Mouse (Mus musculus): Measurements from ENCODE around the gene Abhd17b. TPM values are rescaled to one million over a fixed set of nuclear protein-coding genes. Genes with fewer than 3 reads are reported as not detected.

Gene Abhd17b
- polyA plus RNA-seq, 1 experiment from 2014 or later = 14.0 TPM

DNA sequence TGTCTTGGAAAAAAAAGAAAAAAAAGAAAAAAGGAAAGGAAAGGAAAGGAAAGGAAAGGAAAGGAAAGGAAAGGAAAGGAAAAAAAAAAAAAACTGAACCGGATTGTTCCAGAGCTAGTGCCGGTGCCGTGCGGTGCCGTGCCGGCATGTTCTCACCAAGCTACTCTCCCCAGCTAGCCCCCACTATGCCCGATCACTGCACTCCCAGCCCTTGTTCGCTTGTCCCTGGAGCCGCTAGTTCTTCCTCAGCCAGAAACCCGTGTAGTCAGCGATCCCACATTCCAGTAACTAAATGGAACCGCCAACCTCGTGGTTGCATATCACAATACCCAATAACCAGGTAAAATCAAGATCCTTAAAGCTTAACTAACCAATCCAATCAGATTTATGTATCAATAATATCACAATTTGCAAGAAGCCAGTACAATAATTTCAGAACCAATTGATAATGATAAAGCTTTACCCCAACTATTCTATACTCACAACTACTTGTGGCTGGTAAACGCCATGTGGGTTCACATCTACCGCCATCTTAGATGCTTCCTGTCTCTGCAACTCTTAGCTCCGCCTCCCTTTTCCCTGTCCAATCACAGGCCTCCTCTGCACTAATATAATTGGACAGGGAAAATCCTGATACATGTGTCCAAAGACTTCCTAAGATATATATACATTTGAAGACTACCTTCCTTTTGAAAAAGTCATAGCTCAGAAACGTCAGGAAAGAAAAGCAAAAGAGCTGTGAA is 21.5 kb downstream of the Abhd17b start:
- no peaks in the 10 kb centered on the region for H3K9me3 ChIP-seq (replicated peaks; ENCODE audit: control insufficient read depth, low read length)
- no peak overlapping the region for H3K4me2 ChIP-seq (ENCODE audit: low read depth, low read length)
- H3K4me1 ChIP-seq (ENCODE audit: control insufficient read depth, insufficient read depth, low read length) = no peaks in the 10 kb centered on the region
- no peaks in the 10 kb centered on the region for H3K27me3 ChIP-seq (ENCODE audit: control insufficient read depth, insufficient read depth, low read length)
- no peaks in the 10 kb centered on the region for H3K36me3 ChIP-seq (ENCODE audit: control insufficient read depth, insufficient read depth, low read length)
- no peak for ATAC-seq (ENCODE audit: insufficient read depth, low FRiP score)
- no peak overlapping the region for H3K4me3 ChIP-seq (replicated peaks; ENCODE audit: low read length)
- H3K27ac ChIP-seq (ENCODE audit: low read length) = no peak overlapping the region
- WGBS = 97% methylated on average over 17 of the region's 17 CpGs
- H3K9ac ChIP-seq (ENCODE audit: low read length) = no peak overlapping the region

DNA sequence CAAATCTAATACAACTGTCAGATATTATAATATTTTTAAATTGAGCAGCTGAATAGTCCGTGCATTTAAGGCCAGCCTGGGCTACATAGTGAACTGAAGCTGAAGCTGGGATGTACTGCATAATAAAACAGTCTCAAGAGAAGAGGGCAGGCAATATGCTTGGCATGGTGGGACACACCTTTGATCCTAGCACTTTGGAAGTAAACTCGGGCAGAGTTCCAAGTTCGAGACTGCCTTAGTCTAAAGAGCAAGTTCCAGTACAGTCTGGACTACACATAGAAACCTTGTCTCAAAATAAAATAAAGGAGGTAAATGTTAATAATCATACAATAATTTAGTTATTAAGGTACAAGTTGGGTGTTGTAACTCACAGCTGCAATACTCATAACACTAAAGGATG is 27.1 kb downstream of the Abhd17b start:
- Histone ChIP-seq H3K27me3 (ENCODE audit: control insufficient read depth, insufficient read depth, low read length) (no peaks in the 10 kb centered on the region), H3K9me3 (replicated peaks; ENCODE audit: control insufficient read depth, low read length) (no peaks in the 10 kb centered on the region), H3K4me3 (replicated peaks; ENCODE audit: low read length) (no peak overlapping the region), H3K9ac (ENCODE audit: low read length) (no peak overlapping the region), H3K4me2 (ENCODE audit: low read depth, low read length) (no peak overlapping the region), H3K36me3 (ENCODE audit: control insufficient read depth, insufficient read depth, low read length) (no peaks in the 10 kb centered on the region; the same call in 1 of the 2 replicates), H3K4me1 (ENCODE audit: control insufficient read depth, insufficient read depth, low read length) (no peaks in the 10 kb centered on the region), H3K27ac (ENCODE audit: low read length) (no peak overlapping the region)
- 91% methylated on average over 3 of the region's 3 CpGs for WGBS
- ATAC-seq (ENCODE audit: insufficient read depth, low FRiP score) = no peak

- Histone ChIP-seq H3K36me3 (ENCODE audit: control insufficient read depth, insufficient read depth, low read length) (no peaks in the 10 kb centered on the region; the same call in 1 of the 2 replicates), H3K27me3 (ENCODE audit: control insufficient read depth, insufficient read depth, low read length) (no peaks in the 10 kb centered on the region), H3K9me3 (replicated peaks; ENCODE audit: control insufficient read depth, low read length) (no peaks in the 10 kb centered on the region), H3K9ac (ENCODE audit: low read length) (no peak overlapping the region), H3K27ac (ENCODE audit: low read length) (no peak overlapping the region), H3K4me1 (ENCODE audit: control insufficient read depth, insufficient read depth, low read length) (no peaks in the 10 kb centered on the region), H3K4me3 (replicated peaks; ENCODE audit: low read length) (no peak overlapping the region), H3K4me2 (ENCODE audit: low read depth, low read length) (no peak overlapping the region)
- 92% methylated on average over 10 of the region's 10 CpGs for WGBS
- ATAC-seq (ENCODE audit: insufficient read depth, low FRiP score) = no peak
Observed at GRCm38 (mm10) chr19:21680986-21681385, 28.0 kb downstream of the Abhd17b start.

GRCm38 (mm10) chr19:21713260-21714031 is 60.5 kb downstream of the Abhd17b start:
- ATAC-seq (ENCODE audit: insufficient read depth, low FRiP score) = no peak
- no peak overlapping the region for H3K9ac ChIP-seq (ENCODE audit: low read length)
- H3K36me3 ChIP-seq (ENCODE audit: control insufficient read depth, insufficient read depth, low read length) = no peaks in the 10 kb centered on the region
- no peaks in the 10 kb centered on the region for H3K9me3 ChIP-seq (replicated peaks; ENCODE audit: control insufficient read depth, low read length)
- H3K4me1 ChIP-seq (ENCODE audit: control insufficient read depth, insufficient read depth, low read length) = 0 out of 2 replicates have a peak, but pooled peaks cover 2% of the 10 kb centered on the region
- no peaks in the 10 kb centered on the region for H3K27me3 ChIP-seq (ENCODE audit: control insufficient read depth, insufficient read depth, low read length)
- H3K4me3 ChIP-seq (replicated peaks; ENCODE audit: low read length) = no peak overlapping the region
- H3K4me2 ChIP-seq (ENCODE audit: low read depth, low read length) = no peak overlapping the region
- H3K27ac ChIP-seq (ENCODE audit: low read length) = no peak overlapping the region
- 73% methylated on average over 3 of the region's 3 CpGs for WGBS

GRCm38 (mm10) chr19:21714278-21714883 is 61.4 kb downstream of the Abhd17b start:
- H3K9ac ChIP-seq (ENCODE audit: low read length) = no peak overlapping the region
- 0 out of 2 replicates have a peak, but pooled peaks cover 2% of the 10 kb centered on the region for H3K4me1 ChIP-seq (ENCODE audit: control insufficient read depth, insufficient read depth, low read length)
- no peaks in the 10 kb centered on the region for H3K36me3 ChIP-seq (ENCODE audit: control insufficient read depth, insufficient read depth, low read length)
- H3K4me3 ChIP-seq (replicated peaks; ENCODE audit: low read length) = no peak overlapping the region
- H3K27me3 ChIP-seq (ENCODE audit: control insufficient read depth, insufficient read depth, low read length) = no peaks in the 10 kb centered on the region
- no peaks in the 10 kb centered on the region for H3K9me3 ChIP-seq (replicated peaks; ENCODE audit: control insufficient read depth, low read length)
- no peak overlapping the region for H3K27ac ChIP-seq (ENCODE audit: low read length)
- 56% methylated on average over 10 of the region's 10 CpGs for WGBS
- ATAC-seq (ENCODE audit: insufficient read depth, low FRiP score) = no peak
- no peak overlapping the region for H3K4me2 ChIP-seq (ENCODE audit: low read depth, low read length)

GRCm38 (mm10) chr19:21715005-21715442 is 62.0 kb downstream of the Abhd17b start:
- WGBS = 58% methylated on average over 10 of the region's 10 CpGs
- no peak overlapping the region for H3K9ac ChIP-seq (ENCODE audit: low read length)
- no peaks in the 10 kb centered on the region for H3K9me3 ChIP-seq (replicated peaks; ENCODE audit: control insufficient read depth, low read length)
- H3K27ac ChIP-seq (ENCODE audit: low read length) = no peak overlapping the region
- no peaks in the 10 kb centered on the region for H3K36me3 ChIP-seq (ENCODE audit: control insufficient read depth, insufficient read depth, low read length)
- H3K4me1 ChIP-seq (ENCODE audit: control insufficient read depth, insufficient read depth, low read length) = 0 out of 2 replicates have a peak, but pooled peaks cover 2% of the 10 kb centered on the region
- no peak for ATAC-seq (ENCODE audit: insufficient read depth, low FRiP score)
- H3K4me3 ChIP-seq (replicated peaks; ENCODE audit: low read length) = no peak overlapping the region
- H3K27me3 ChIP-seq (ENCODE audit: control insufficient read depth, insufficient read depth, low read length) = no peaks in the 10 kb centered on the region
- H3K4me2 ChIP-seq (ENCODE audit: low read depth, low read length) = no peak overlapping the region

DNA sequence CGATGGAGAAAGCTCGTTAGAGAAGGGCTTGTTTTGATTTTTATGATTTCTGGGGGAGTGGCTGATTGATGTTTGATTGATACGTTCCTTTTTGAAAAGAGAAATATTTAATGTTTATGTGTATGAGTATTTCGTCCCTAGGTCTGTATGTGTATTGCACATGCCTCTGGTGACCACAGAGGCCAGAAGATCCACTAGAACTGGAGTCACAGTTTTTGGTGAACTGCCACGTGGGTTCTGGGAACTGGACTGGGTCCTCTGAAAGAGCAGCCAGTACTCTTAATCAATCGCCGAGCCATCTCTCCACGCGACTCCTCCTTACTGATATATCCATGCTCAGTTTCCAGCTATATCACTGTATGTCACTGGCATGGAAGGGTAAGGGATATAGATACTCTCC is 62.5 kb downstream of the Abhd17b start:
- Histone ChIP-seq H3K36me3 (ENCODE audit: control insufficient read depth, insufficient read depth, low read length) (no peaks in the 10 kb centered on the region), H3K27ac (ENCODE audit: low read length) (no peak overlapping the region), H3K9ac (ENCODE audit: low read length) (no peak overlapping the region), H3K27me3 (ENCODE audit: control insufficient read depth, insufficient read depth, low read length) (no peaks in the 10 kb centered on the region), H3K4me2 (ENCODE audit: low read depth, low read length) (no peak overlapping the region), H3K4me3 (replicated peaks; ENCODE audit: low read length) (no peak overlapping the region), H3K9me3 (replicated peaks; ENCODE audit: control insufficient read depth, low read length) (no peaks in the 10 kb centered on the region), H3K4me1 (ENCODE audit: control insufficient read depth, insufficient read depth, low read length) (0 out of 2 replicates have a peak, but pooled peaks cover 2% of the 10 kb centered on the region)
- no peak for ATAC-seq (ENCODE audit: insufficient read depth, low FRiP score)
- WGBS = 86% methylated on average over 9 of the region's 9 CpGs

GRCm38 (mm10) chr19:21716456-21716855 is 63.5 kb downstream of the Abhd17b start:
- Histone ChIP-seq H3K9ac (ENCODE audit: low read length) (no peak overlapping the region), H3K4me2 (ENCODE audit: low read depth, low read length) (no peak overlapping the region), H3K36me3 (ENCODE audit: control insufficient read depth, insufficient read depth, low read length) (no peaks in the 10 kb centered on the region), H3K4me1 (ENCODE audit: control insufficient read depth, insufficient read depth, low read length) (0 out of 2 replicates have a peak, but pooled peaks cover 2% of the 10 kb centered on the region), H3K27me3 (ENCODE audit: control insufficient read depth, insufficient read depth, low read length) (no peaks in the 10 kb centered on the region), H3K9me3 (replicated peaks; ENCODE audit: control insufficient read depth, low read length) (no peaks in the 10 kb centered on the region), H3K4me3 (replicated peaks; ENCODE audit: low read length) (no peak overlapping the region), H3K27ac (ENCODE audit: low read length) (no peak overlapping the region)
- WGBS = 75% methylated on average over 3 of the region's 3 CpGs
- ATAC-seq (ENCODE audit: insufficient read depth, low FRiP score) = no peak

DNA sequence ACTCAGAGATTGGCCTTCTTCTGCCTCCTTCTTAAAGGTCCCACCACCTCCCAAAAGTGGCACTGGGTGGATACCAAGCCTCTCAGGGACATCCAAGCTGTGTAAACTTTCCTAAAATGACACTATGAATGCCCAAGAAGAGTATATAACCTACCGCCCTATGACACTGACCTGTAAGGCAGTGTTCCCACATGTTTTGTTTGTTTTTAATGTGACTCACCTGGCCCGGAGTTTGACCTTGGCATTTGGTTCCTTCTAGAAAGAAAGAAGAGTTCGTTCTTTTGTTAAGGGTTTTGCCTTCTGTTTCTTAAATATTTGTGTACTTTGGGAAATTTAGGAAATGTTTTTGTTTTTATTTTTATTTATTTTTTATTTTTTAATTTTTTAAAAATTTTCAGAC is 66.2 kb downstream of the Abhd17b start:
- Histone ChIP-seq H3K4me2 (ENCODE audit: low read depth, low read length) (no peak overlapping the region), H3K4me3 (replicated peaks; ENCODE audit: low read length) (no peak overlapping the region), H3K9me3 (replicated peaks; ENCODE audit: control insufficient read depth, low read length) (no peaks in the 10 kb centered on the region; the same call in 1 of the 2 replicates), H3K27ac (ENCODE audit: low read length) (no peak overlapping the region), H3K27me3 (ENCODE audit: control insufficient read depth, insufficient read depth, low read length) (no peaks in the 10 kb centered on the region), H3K4me1 (ENCODE audit: control insufficient read depth, insufficient read depth, low read length) (0 out of 2 replicates have a peak, but pooled peaks cover 2% of the 10 kb centered on the region), H3K36me3 (ENCODE audit: control insufficient read depth, insufficient read depth, low read length) (no peaks in the 10 kb centered on the region), H3K9ac (ENCODE audit: low read length) (no peak overlapping the region)
- 83% methylated on average over 3 of the region's 3 CpGs for WGBS
- ATAC-seq (ENCODE audit: insufficient read depth, low FRiP score) = no peak
